Mouse (Mus musculus): ENCODE results near the gene Bnc1. TPM values are rescaled to one million over a fixed set of nuclear protein-coding genes. Genes with fewer than 3 reads are reported as not detected.

The Bnc1 gene
- total RNA-seq, 1 experiment = 0.27 TPM

GRCm38 (mm10) chr7:82023676-82024075 is 31.6 kb upstream of the Bnc1 start:
- in situ Hi-C loops (cut with MboI; ENCODE audit: low sequenced_read_pairs in 2 of 2, unreplicated experiment in 2 of 2) = no loop called here

GRCm38 (mm10) chr7:82022404-82022803 is 30.3 kb upstream of the Bnc1 start:
- TF ChIP-seq CHD2 (IDR thresholded peaks at IDR 0.05; ENCODE audit: low read depth, low read length) = no peak
- TF ChIP-seq ZC3H11A (IDR thresholded peaks at IDR 0.05; ENCODE audit: borderline replicate concordance, low read depth, low read length) = no peak
- TF ChIP-seq ZNF384 (IDR thresholded peaks at IDR 0.05; ENCODE audit: low read depth, low read length) = peak; percentile 79; the same call in 1 of the 2 replicates
- peak; percentile 80 for TF ChIP-seq HCFC1 (IDR thresholded peaks at IDR 0.05; ENCODE audit: borderline replicate concordance, insufficient read depth, low read length)
- no peak for TF ChIP-seq MAFK (IDR thresholded peaks at IDR 0.05; ENCODE audit: insufficient read depth, low read depth, low read length)
- Histone ChIP-seq H3K9me3 (ENCODE audit: control insufficient read depth, insufficient read depth, low read depth, low read length) (no peaks in the 10 kb centered on the region), H3K36me3 (ENCODE audit: control insufficient read depth, insufficient read depth, low read length, poor library complexity, severe bottlenecking) (no peaks in the 10 kb centered on the region), H3K4me1 (ENCODE audit: control insufficient read depth in 2 of 2, insufficient read depth in 2 of 2, low read length in 2 of 2, poor library complexity in 1 of 2) (peaks cover 0 to 1% of the 10 kb centered on the region in 2 experiments; a peak in 1 of 4 replicates), H3K9ac (ENCODE audit: insufficient read depth, low read depth, low read length, poor library complexity, severe bottlenecking) (no peak overlapping the region), H3K27ac (ENCODE audit: insufficient read depth, low read depth, low read length, poor library complexity, severe bottlenecking) (no peak overlapping the region), H3K4me3 (ENCODE audit: insufficient read depth in 1 of 2, low read depth in 1 of 2, low read length in 2 of 2, poor library complexity in 1 of 2, severe bottlenecking in 1 of 2) (no peak overlapping the region)
- no peak for DNase-seq (ENCODE audit: low read depth, low spot score)
- in situ Hi-C loops (cut with MboI; ENCODE audit: low sequenced_read_pairs in 2 of 2, unreplicated experiment in 2 of 2) = no loop called here

More at GRCm38 (mm10) chr7:82023676-82024075, 31.6 kb upstream of the Bnc1 start:
- DNase-seq (ENCODE audit: low read depth, low spot score) = no peak
- Histone ChIP-seq H3K36me3 (ENCODE audit: control insufficient read depth, insufficient read depth, low read length, poor library complexity, severe bottlenecking) (no peaks in the 10 kb centered on the region), H3K9ac (ENCODE audit: insufficient read depth, low read depth, low read length, poor library complexity, severe bottlenecking) (no peak overlapping the region), H3K9me3 (ENCODE audit: control insufficient read depth, insufficient read depth, low read depth, low read length) (no peaks in the 10 kb centered on the region), H3K27ac (ENCODE audit: insufficient read depth, low read depth, low read length, poor library complexity, severe bottlenecking) (no peak overlapping the region), H3K4me3 (ENCODE audit: insufficient read depth in 1 of 2, low read depth in 1 of 2, low read length in 2 of 2, poor library complexity in 1 of 2, severe bottlenecking in 1 of 2) (no peak overlapping the region), H3K4me1 (ENCODE audit: control insufficient read depth in 2 of 2, insufficient read depth in 2 of 2, low read length in 2 of 2, poor library complexity in 1 of 2) (no peaks in the 10 kb centered on the region)
- TF ChIP-seq HCFC1 (IDR thresholded peaks at IDR 0.05; ENCODE audit: borderline replicate concordance, insufficient read depth, low read length) (no peak), ZC3H11A (IDR thresholded peaks at IDR 0.05; ENCODE audit: borderline replicate concordance, low read depth, low read length) (no peak), MAFK (IDR thresholded peaks at IDR 0.05; ENCODE audit: insufficient read depth, low read depth, low read length) (no peak), ZNF384 (IDR thresholded peaks at IDR 0.05; ENCODE audit: low read depth, low read length) (no peak), CHD2 (IDR thresholded peaks at IDR 0.05; ENCODE audit: low read depth, low read length) (no peak)

- Histone ChIP-seq H3K27ac (ENCODE audit: insufficient read depth, low read depth, low read length, poor library complexity, severe bottlenecking) (no peak overlapping the region), H3K4me3 (ENCODE audit: insufficient read depth in 1 of 2, low read depth in 1 of 2, low read length in 2 of 2, poor library complexity in 1 of 2, severe bottlenecking in 1 of 2) (no peak overlapping the region), H3K9ac (ENCODE audit: insufficient read depth, low read depth, low read length, poor library complexity, severe bottlenecking) (no peak overlapping the region), H3K9me3 (ENCODE audit: control insufficient read depth, insufficient read depth, low read depth, low read length) (no peaks in the 10 kb centered on the region), H3K4me1 (ENCODE audit: control insufficient read depth in 2 of 2, insufficient read depth in 2 of 2, low read length in 2 of 2, poor library complexity in 1 of 2) (peaks cover 3 to 4% of the 10 kb centered on the region in 2 experiments; a peak in 3 of 4 replicates), H3K36me3 (ENCODE audit: control insufficient read depth, insufficient read depth, low read length, poor library complexity, severe bottlenecking) (no peaks in the 10 kb centered on the region)
- DNase-seq (ENCODE audit: low read depth, low spot score) = no peak
- in situ Hi-C loops (cut with MboI; ENCODE audit: low sequenced_read_pairs in 2 of 2, unreplicated experiment in 2 of 2) = no loop called here
- TF ChIP-seq HCFC1 (IDR thresholded peaks at IDR 0.05; ENCODE audit: borderline replicate concordance, insufficient read depth, low read length) (no peak), ZNF384 (IDR thresholded peaks at IDR 0.05; ENCODE audit: low read depth, low read length) (no peak), CHD2 (IDR thresholded peaks at IDR 0.05; ENCODE audit: low read depth, low read length) (no peak), MAFK (IDR thresholded peaks at IDR 0.05; ENCODE audit: insufficient read depth, low read depth, low read length) (no peak), ZC3H11A (IDR thresholded peaks at IDR 0.05; ENCODE audit: borderline replicate concordance, low read depth, low read length) (no peak)
Observed at GRCm38 (mm10) chr7:82018031-82018430, 25.9 kb upstream of the Bnc1 start.

GRCm38 (mm10) chr7:82016751-82017710 is 24.9 kb upstream of the Bnc1 start:
- H3K36me3 ChIP-seq (ENCODE audit: control insufficient read depth, insufficient read depth, low read length, poor library complexity, severe bottlenecking) = no peaks in the 10 kb centered on the region
- in situ Hi-C loops (cut with MboI; ENCODE audit: low sequenced_read_pairs in 2 of 2, unreplicated experiment in 2 of 2) = no loop called here
- no peak overlapping the region for H3K4me3 ChIP-seq (ENCODE audit: insufficient read depth in 1 of 2, low read depth in 1 of 2, low read length in 2 of 2, poor library complexity in 1 of 2, severe bottlenecking in 1 of 2)
- H3K9me3 ChIP-seq (ENCODE audit: control insufficient read depth, insufficient read depth, low read depth, low read length) = no peaks in the 10 kb centered on the region
- no peak overlapping the region for H3K9ac ChIP-seq (ENCODE audit: insufficient read depth, low read depth, low read length, poor library complexity, severe bottlenecking)
- H3K4me1 ChIP-seq (ENCODE audit: control insufficient read depth in 2 of 2, insufficient read depth in 2 of 2, low read length in 2 of 2, poor library complexity in 1 of 2) = peaks cover 3 to 6% of the 10 kb centered on the region in 2 experiments; a peak in 3 of 4 replicates
- DNase-seq (ENCODE audit: low read depth, low spot score) = no peak
- H3K27ac ChIP-seq (ENCODE audit: insufficient read depth, low read depth, low read length, poor library complexity, severe bottlenecking) = no peak overlapping the region
- TF ChIP-seq MAFK (IDR thresholded peaks at IDR 0.05; ENCODE audit: insufficient read depth, low read depth, low read length) = peak; percentile 55
- TF ChIP-seq HCFC1 (IDR thresholded peaks at IDR 0.05; ENCODE audit: borderline replicate concordance, insufficient read depth, low read length) = no peak
- no peak for TF ChIP-seq CHD2 (IDR thresholded peaks at IDR 0.05; ENCODE audit: low read depth, low read length)
- no peak for TF ChIP-seq ZC3H11A (IDR thresholded peaks at IDR 0.05; ENCODE audit: borderline replicate concordance, low read depth, low read length)
- TF ChIP-seq ZNF384 (IDR thresholded peaks at IDR 0.05; ENCODE audit: low read depth, low read length) = no peak

Measured in ES-E14 (cell line).